Mouse (Mus musculus): ENCODE results near the gene Bora. TPM values are rescaled to one million over a fixed set of nuclear protein-coding genes. Genes with fewer than 3 reads are reported as not detected.

Bora gene
- total RNA-seq, 2 experiments from 2014 or later: 2.1 to 2.7 TPM

Other genes starting within 250 kb of the Bora start
- 1 to 10 TPM; 1.1 to 1.3 TPM for gene Rpl36a-ps1, start 51.9 kb upstream of the Bora start, total RNA-seq (2021)
- 10 to 100 TPM; 46.3 to 48.3 TPM for gene Mzt1, start 88 bp upstream of the Bora start, total RNA-seq (2021)
- gene Pibf1, start 53.2 kb downstream of the Bora start, total RNA-seq (2021): 10 to 100 TPM; 13.0 to 13.9 TPM
- 10 to 100 TPM; 13.4 to 17.9 TPM for gene Dis3, start 53.5 kb downstream of the Bora start, total RNA-seq (2021)

All from left cerebral cortex, postnatal 14 days (tissue).